Mouse (Mus musculus): ENCODE data around the gene Serpinc1. TPM values are rescaled to one million over a fixed set of nuclear protein-coding genes. Genes with fewer than 3 reads are reported as not detected.

The Serpinc1 gene
- 0.52 and 1.9 TPM in 2 replicates for polyA plus RNA-seq (2012; rRNA removed; ENCODE audit: low replicate concordance)

DNA sequence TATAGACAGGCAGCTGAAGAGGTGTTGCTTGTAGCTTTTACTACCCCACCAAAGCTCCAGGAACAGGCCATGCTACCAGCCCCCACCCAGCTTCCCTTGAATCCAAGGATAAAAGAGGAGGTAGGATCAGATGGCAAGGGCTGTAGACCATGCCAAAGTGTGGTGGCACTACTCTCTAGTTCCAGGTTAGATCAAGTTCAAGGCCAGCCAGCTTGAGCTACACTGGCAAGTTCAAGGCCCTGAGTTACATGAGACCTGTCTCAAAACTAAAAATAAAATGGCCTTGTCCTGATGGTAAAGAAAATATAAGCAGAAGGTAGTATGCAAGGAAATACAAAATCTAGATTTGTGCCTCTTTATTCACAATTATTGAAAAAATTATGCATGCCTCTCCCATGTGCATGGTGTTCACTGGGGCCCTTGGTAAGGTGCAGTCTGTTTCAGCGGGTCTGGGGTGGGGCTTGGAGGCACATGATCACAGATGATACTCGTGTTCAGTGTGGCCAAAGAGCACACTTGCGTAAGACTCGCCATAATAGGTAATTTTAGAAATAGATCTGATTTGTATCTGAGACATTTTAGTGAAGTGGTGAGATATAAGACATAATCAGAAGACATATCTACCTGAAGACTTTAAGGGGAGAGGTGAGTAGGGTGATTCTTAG lies at the start of gene Serpinc1:
TSS of gene Serpinc1 (plus strand) at position 515 of the 665 bp plus-strand sequence.

DNA sequence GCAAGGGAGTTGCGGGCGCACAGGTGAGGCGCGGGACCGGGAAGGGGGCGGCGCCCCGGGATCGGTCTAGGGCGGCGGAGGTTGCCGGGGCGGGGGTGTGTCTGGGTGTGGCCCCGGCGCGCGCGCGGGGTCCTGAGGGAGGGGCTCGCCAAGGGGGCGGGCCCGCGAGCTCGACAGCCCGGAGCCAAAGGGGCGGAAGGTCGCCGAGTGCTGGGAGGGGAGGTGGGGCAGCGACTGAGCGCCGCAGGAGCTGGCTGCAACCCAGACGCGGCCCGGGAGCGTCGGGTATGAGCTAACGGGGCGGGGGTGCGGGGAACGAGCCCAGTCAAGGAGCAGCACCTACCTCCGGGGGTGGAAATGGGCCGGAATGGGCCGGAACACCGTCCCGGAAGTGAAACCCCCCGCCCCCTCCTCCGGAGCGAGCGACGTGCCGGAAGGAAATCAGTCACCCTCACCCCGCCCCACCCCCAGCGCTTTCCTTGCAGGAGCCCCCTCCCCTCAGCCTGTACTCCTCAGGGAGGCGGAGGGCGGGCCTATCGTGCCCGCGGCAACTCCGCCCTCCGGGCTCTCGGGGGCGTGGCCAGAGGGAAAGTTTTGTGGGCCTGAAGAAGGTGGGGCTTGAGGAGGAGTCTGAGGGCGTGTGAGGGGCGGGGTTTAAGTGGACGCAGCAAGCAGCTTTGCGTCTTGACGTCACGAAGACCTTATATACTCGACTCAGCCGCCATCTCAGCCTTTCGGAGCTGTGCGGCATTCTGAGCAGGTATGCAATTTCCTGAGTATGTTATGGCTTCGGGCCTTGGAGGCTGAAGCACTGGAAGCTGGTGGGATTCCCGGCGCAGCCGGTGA lies 56.3 kb downstream of the Serpinc1 start, which contains the start of gene Zbtb37:
TSS of gene Zbtb37 (minus strand) at position 415 of the 846 bp plus-strand sequence.

Other genes with a start within 250 kb of the Serpinc1 start
- 9.4 and 15.4 TPM in 2 replicates for gene Rabgap1l, start 185.4 kb upstream of the Serpinc1 start, polyA plus RNA-seq (2012; rRNA removed; ENCODE audit: low replicate concordance)
- 17.3 and 27.5 TPM in 2 replicates for gene Rc3h1, start 72.2 kb upstream of the Serpinc1 start, polyA plus RNA-seq (2012; rRNA removed; ENCODE audit: low replicate concordance)
- 2.3 and 3.6 TPM in 2 replicates for gene Zbtb37, start 56.3 kb downstream of the Serpinc1 start, polyA plus RNA-seq (2012; rRNA removed; ENCODE audit: low replicate concordance)
- gene Dars2, start 92.1 kb downstream of the Serpinc1 start, polyA plus RNA-seq (2012; rRNA removed; ENCODE audit: low replicate concordance), result 22.1 and 27.2 TPM in 2 replicates
- 1.3 and 1.8 TPM in 2 replicates for gene Cenpl, start 92.1 kb downstream of the Serpinc1 start, polyA plus RNA-seq (2012; rRNA removed; ENCODE audit: low replicate concordance)
- gene Klhl20, start 152.9 kb downstream of the Serpinc1 start, polyA plus RNA-seq (2012; rRNA removed; ENCODE audit: low replicate concordance), result 9.4 and 12.8 TPM in 2 replicates
- gene Ankrd45, start 164.1 kb downstream of the Serpinc1 start, polyA plus RNA-seq (2012; rRNA removed; ENCODE audit: low replicate concordance), result 0.15 TPM in 1 of 2 replicates, not detected in the other
- not detected in 2 replicates for gene Tex50, start 180.7 kb downstream of the Serpinc1 start, polyA plus RNA-seq (2012; rRNA removed; ENCODE audit: low replicate concordance)

Data from subcutaneous adipose tissue, adult 2 months (tissue).